Mouse (Mus musculus): ENCODE measurements around the gene Hsp90b1. TPM values are rescaled to one million over a fixed set of nuclear protein-coding genes. Genes with fewer than 3 reads are reported as not detected.

Gene Hsp90b1
- polyA plus RNA-seq (2014; fragmentation: Nextera tagmentation; extraction: Ambion mirVana), result 592 and 645 TPM in 2 replicates

DNA sequence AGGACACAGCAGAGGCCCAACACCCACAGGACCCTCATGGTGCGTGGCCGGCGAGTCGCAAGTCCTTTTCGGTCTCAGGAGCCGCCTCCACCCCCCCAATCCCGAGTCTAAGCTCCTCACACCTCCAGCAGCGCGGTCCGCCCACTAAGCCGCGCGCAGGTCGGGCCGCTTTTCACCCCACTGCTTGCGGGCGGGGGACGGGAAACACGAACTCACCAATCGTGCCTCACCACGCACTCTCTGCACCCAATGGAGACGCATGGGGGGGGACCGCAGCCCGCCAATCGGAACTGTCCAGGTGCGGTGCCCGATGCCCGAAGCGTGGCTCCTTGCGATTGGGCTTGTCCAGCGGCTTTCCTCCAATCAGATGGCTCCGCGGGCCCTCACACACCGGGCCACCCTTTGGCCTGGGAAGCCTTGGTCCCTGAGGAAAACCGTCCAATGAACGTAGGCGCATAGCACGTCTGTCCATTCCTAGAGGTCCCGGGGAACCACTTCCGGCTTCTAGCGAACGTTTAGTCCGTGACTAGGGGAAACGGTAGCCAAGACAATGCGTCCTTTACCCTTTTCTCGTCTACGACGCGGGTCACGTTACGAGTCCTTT lies at the start of gene Hsp90b1, which contains the start of gene Ttc41:
Gene Hsp90b1, minus strand, starts transcription at position 192 of the 604 bp plus-strand sequence.
Gene Ttc41, plus strand, starts transcription at position 494 of the 604 bp plus-strand sequence.
- H3K9ac ChIP-seq, result peak within 1 kb of the TSS; percentile 97
- TF ChIP-seq CTCF (IDR thresholded peaks at IDR 0.05; ENCODE audit: low read depth), result no peak
- ATAC-seq (ENCODE audit: insufficient read depth) (peak; percentile 98), DNase-seq (peak; percentile 99)
- peak within 1 kb of the TSS; percentile 94 for H3K4me3 ChIP-seq (ENCODE audit: low read depth, low read length)
- H3K27ac ChIP-seq (ENCODE audit: low read depth), result peak within 1 kb of the TSS; percentile 96
- peaks cover 24% of the 10 kb centered on the region; the same call in 1 of the 2 replicates for H3K4me1 ChIP-seq (ENCODE audit: insufficient read depth)
- peak within 1 kb of the TSS; percentile 89 for H3K4me2 ChIP-seq
- under 1% methylated on average over 51 of the region's 51 CpGs for WGBS
- no peaks in the 10 kb centered on the region for H3K27me3 ChIP-seq (ENCODE audit: insufficient read depth, low read length)
- peaks cover 35% of the 10 kb centered on the region for H3K36me3 ChIP-seq (ENCODE audit: insufficient read depth)
- no peaks in the 10 kb centered on the region for H3K9me3 ChIP-seq (ENCODE audit: low read depth, low read length)

DNA sequence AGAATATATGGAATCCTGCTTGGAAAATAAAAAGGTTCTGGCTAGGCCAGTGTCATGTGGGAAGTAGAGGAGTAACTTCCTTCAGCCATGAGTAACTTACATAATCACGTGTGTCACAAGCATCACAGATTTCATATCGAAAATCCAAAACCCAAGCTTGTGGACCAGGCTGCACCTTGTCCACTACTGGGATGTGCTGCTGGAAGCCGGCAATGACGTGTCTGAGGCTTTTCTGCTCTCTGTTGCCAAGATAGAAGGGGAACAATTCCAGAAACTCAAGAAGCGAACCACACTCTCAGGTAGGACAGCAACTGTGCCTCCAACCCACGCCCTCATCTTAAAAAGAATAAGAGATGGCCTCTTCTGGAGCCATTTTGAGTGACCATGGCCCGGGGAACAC lies 39.0 kb upstream of the Hsp90b1 start:
- WGBS, result 84% methylated on average over 7 of the region's 7 CpGs
- H3K27me3 ChIP-seq (ENCODE audit: insufficient read depth, low read length), result no peaks in the 10 kb centered on the region

DNA sequence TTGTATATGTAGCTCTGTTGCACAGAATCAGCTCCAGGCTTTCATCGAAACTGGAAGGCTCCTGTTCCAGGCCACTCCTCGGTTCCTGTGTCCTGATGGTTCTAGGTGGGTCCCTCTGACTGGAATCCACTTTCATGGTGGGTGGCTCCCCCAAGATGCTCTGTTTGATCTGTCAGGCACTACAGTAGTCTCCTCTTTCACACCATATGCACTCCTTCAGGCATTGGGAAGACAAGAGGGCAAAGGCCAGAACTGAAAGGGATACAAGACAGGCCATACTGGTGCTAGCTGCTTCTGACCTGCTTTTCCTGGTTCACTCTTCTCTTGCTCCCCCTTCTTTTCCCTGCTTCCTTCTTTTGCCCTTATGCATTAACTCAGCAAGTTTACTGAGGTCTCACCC lies 37.6 kb upstream of the Hsp90b1 start:
- TF ChIP-seq CTCF (IDR thresholded peaks at IDR 0.05; ENCODE audit: low read depth), result no peak
- Histone ChIP-seq H3K4me3 (ENCODE audit: low read depth, low read length) (no peak overlapping the region), H3K4me2 (no peak overlapping the region), H3K9ac (no peak overlapping the region), H3K27me3 (ENCODE audit: insufficient read depth, low read length) (no peaks in the 10 kb centered on the region), H3K27ac (ENCODE audit: low read depth) (no peak overlapping the region), H3K36me3 (ENCODE audit: insufficient read depth) (no peaks in the 10 kb centered on the region), H3K4me1 (ENCODE audit: insufficient read depth) (no peaks in the 10 kb centered on the region), H3K9me3 (ENCODE audit: low read depth, low read length) (no peaks in the 10 kb centered on the region)
- DNase-seq (no peak), ATAC-seq (ENCODE audit: insufficient read depth) (no peak)
- 73% methylated on average over 2 of the region's 2 CpGs for WGBS

More for the DNA sequence above, 39.0 kb upstream of the Hsp90b1 start:
- DNase-seq (no peak), ATAC-seq (ENCODE audit: insufficient read depth) (no peak)
- no peak for TF ChIP-seq CTCF (IDR thresholded peaks at IDR 0.05; ENCODE audit: low read depth)
- H3K9me3 ChIP-seq (ENCODE audit: low read depth, low read length), result no peaks in the 10 kb centered on the region
- no peaks in the 10 kb centered on the region for H3K36me3 ChIP-seq (ENCODE audit: insufficient read depth)
- H3K9ac ChIP-seq, result no peak overlapping the region
- H3K27ac ChIP-seq (ENCODE audit: low read depth), result no peak overlapping the region
- H3K4me3 ChIP-seq (ENCODE audit: low read depth, low read length), result no peak overlapping the region
- H3K4me1 ChIP-seq (ENCODE audit: insufficient read depth), result no peaks in the 10 kb centered on the region
- no peak overlapping the region for H3K4me2 ChIP-seq

DNA sequence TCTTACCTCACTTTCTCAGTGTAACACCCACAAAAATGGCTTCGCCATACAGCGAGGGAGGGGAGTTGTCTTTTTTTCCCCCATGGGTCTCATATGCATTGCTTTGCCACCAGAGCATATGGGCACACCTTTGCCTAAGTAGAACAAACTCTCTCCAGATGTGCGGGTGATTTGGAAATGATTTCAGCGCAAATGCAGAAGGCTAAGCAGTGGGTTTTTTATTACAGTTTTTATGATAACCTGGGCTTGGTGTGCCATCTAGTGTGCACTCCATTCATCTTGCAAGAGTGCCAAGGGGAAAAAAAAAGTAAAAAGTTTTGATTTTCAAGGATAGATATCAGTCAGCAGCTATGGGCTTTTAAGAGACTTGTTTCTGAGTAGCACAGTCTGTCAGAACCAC lies 29.7 kb upstream of the Hsp90b1 start:
- H3K4me1 ChIP-seq (ENCODE audit: insufficient read depth), result no peaks in the 10 kb centered on the region
- H3K9ac ChIP-seq, result no peak overlapping the region
- H3K27me3 ChIP-seq (ENCODE audit: insufficient read depth, low read length), result no peaks in the 10 kb centered on the region
- ATAC-seq (ENCODE audit: insufficient read depth), result no peak
- H3K27ac ChIP-seq (ENCODE audit: low read depth), result no peak overlapping the region
- no peaks in the 10 kb centered on the region for H3K9me3 ChIP-seq (ENCODE audit: low read depth, low read length)
- 75% methylated on average over 4 of the region's 4 CpGs for WGBS
- no peaks in the 10 kb centered on the region for H3K36me3 ChIP-seq (ENCODE audit: insufficient read depth)
- H3K4me3 ChIP-seq (ENCODE audit: low read depth, low read length), result no peak overlapping the region
- no peak for DNase-seq
- TF ChIP-seq CTCF (IDR thresholded peaks at IDR 0.05; ENCODE audit: low read depth), result no peak
- no peak overlapping the region for H3K4me2 ChIP-seq

DNA sequence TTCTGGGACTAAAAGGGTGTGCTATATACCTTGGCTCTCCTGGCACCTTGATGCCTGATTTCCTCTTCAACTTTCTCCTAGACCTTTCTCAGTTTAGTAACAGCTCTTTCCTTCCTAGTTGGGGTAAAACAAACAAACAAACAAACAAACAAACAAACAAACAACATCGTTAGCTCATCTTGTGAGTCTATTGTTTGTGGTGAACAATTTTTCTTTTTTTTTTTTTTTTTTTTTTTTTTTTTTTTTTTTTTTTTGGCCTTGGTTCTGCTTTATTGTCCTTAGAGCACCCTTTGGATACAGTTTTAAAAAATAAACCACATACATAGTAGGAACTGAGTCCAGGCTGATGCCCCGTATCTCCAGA lies 26.2 kb upstream of the Hsp90b1 start:
- no peak overlapping the region for H3K4me3 ChIP-seq (ENCODE audit: low read depth, low read length)
- no peak overlapping the region for H3K9ac ChIP-seq
- no peaks in the 10 kb centered on the region for H3K36me3 ChIP-seq (ENCODE audit: insufficient read depth)
- ATAC-seq (ENCODE audit: insufficient read depth) (no peak), DNase-seq (no peak)
- H3K27ac ChIP-seq (ENCODE audit: low read depth), result no peak overlapping the region
- TF ChIP-seq CTCF (IDR thresholded peaks at IDR 0.05; ENCODE audit: low read depth), result no peak
- H3K27me3 ChIP-seq (ENCODE audit: insufficient read depth, low read length), result no peaks in the 10 kb centered on the region
- WGBS, result 24% methylated on average over 2 of the region's 2 CpGs
- H3K4me2 ChIP-seq, result peak overlapping the region; percentile 59; the same call in 1 of the 2 replicates
- no peaks in the 10 kb centered on the region for H3K9me3 ChIP-seq (ENCODE audit: low read depth, low read length)
- no peaks in the 10 kb centered on the region for H3K4me1 ChIP-seq (ENCODE audit: insufficient read depth)

DNA sequence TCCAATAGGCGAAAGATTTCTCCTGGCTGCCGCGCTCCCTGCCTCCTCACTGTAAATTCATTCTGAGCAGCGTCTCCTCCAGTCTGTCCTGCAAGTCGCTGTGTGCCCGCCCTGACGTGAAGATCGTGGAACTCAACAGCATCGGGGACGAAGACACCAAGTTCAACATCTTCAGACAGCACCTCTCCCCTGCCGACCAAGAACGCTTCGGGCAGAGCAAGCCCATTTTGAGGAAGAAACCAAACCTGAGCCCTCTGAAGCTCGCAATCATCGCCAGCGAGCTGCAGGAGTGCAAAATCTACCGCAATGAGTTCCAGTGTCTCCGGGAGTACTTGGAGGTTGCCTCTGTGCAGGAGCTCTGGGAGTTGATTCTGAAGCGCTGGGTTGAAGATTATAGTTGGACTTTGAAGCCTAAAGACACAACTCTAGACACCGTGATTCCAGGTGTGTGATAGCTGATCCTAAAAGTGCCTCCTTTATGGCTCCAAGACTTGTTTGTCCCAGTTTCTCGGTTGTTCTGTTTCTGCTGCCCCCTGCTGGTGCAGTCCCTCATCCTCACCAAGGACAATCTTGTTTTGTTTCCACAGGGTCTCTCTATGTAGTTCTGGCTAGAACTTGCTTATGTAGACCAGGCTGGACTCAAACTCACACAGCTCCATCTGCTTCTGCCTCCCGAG lies 25.7 kb upstream of the Hsp90b1 start:
- peak overlapping the region; percentile 34 for H3K4me3 ChIP-seq (ENCODE audit: low read depth, low read length)
- peak; percentile 94 for DNase-seq
- H3K9ac ChIP-seq, result peak overlapping the region; percentile 48
- peak overlapping the region; percentile 59 for H3K4me2 ChIP-seq
- peak; percentile 88 for TF ChIP-seq CTCF (IDR thresholded peaks at IDR 0.05; ENCODE audit: low read depth)
- ATAC-seq (ENCODE audit: insufficient read depth), result peak; percentile 42; the same call in 1 of the 2 replicates
- H3K27ac ChIP-seq (ENCODE audit: low read depth), result no peak overlapping the region
- H3K27me3 ChIP-seq (ENCODE audit: insufficient read depth, low read length), result no peaks in the 10 kb centered on the region
- WGBS, result 7% methylated on average over 22 of the region's 22 CpGs
- no peaks in the 10 kb centered on the region for H3K9me3 ChIP-seq (ENCODE audit: low read depth, low read length)
- no peaks in the 10 kb centered on the region for H3K36me3 ChIP-seq (ENCODE audit: insufficient read depth)
- H3K4me1 ChIP-seq (ENCODE audit: insufficient read depth), result no peaks in the 10 kb centered on the region

DNA sequence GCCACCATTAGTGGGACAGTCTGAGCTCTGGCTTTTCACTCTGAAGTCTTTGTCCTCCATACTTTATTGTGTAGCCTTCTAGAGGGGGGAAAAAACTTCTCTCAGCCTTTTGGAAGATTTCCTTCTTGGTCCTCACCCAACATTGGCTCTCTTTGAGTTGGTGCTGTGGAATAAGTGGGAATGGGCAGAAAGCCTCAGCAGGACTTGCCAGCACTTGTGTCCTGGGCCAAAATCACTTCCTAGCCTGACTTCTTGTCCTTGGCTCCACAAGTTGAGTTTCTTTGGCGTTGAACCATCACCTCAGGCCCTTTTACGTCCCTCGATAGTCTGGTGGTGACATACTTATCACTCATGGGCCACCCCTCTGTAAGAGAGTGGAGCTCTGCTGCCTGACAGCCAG lies 22.9 kb upstream of the Hsp90b1 start:
- H3K9me3 ChIP-seq (ENCODE audit: low read depth, low read length), result no peaks in the 10 kb centered on the region
- H3K4me3 ChIP-seq (ENCODE audit: low read depth, low read length), result no peak overlapping the region
- H3K27ac ChIP-seq (ENCODE audit: low read depth), result 0 out of 2 replicates have a peak overlapping the region, but pooled peaks have one; percentile 59
- H3K4me2 ChIP-seq, result peak overlapping the region; percentile 63; the same call in 1 of the 2 replicates
- no peaks in the 10 kb centered on the region for H3K4me1 ChIP-seq (ENCODE audit: insufficient read depth)
- whole genome bisulfite sequencing, result 79% methylated on average over 3 of the region's 3 CpGs
- ATAC-seq (ENCODE audit: insufficient read depth), result no peak
- no peak overlapping the region for H3K9ac ChIP-seq
- no peak for TF ChIP-seq CTCF (IDR thresholded peaks at IDR 0.05; ENCODE audit: low read depth)
- no peaks in the 10 kb centered on the region for H3K27me3 ChIP-seq (ENCODE audit: insufficient read depth, low read length)
- no peaks in the 10 kb centered on the region for H3K36me3 ChIP-seq (ENCODE audit: insufficient read depth)
- DNase-seq, result no peak

Measured in lung, embryonic 14.5 days (tissue).